Mouse (Mus musculus) urinary bladder, postnatal 25 days (tissue): ENCODE results near the gene Adrm1.
"Not testable (repeated sequence)": the region's sequence is repeated elsewhere in the genome, so short reads cannot be mapped to it uniquely, and the experiment has no call there.

Experiments used
- DNase-seq: peaks from one replicate; pipeline ENCODE4 v3.0.0; 2022; ENCODE audit warnings: low spot score

The Adrm1 gene

GRCm38 (mm10) chr2:180170806-180171521 lies at the start of gene Adrm1:
Adrm1 (plus strand) TSS chr2:180171485.
- DNase-seq, result peak; percentile 96

- no peak for DNase-seq
Observed at GRCm38 (mm10) chr2:180124192-180124591, 47.1 kb upstream of the Adrm1 start.

- DNase-seq, result peak; percentile 23
Observed at GRCm38 (mm10) chr2:180126195-180126594, 45.1 kb upstream of the Adrm1 start.

GRCm38 (mm10) chr2:180127675-180128074 lies 43.6 kb upstream of the Adrm1 start:
- no peak for DNase-seq

GRCm38 (mm10) chr2:180133231-180133630 lies 38.1 kb upstream of the Adrm1 start:
- no peak for DNase-seq

GRCm38 (mm10) chr2:180133911-180134310 lies 37.4 kb upstream of the Adrm1 start:
- no peak for DNase-seq

- no peak for DNase-seq
Observed at GRCm38 (mm10) chr2:180135414-180135813, 35.9 kb upstream of the Adrm1 start.

- no peak for DNase-seq
Observed at GRCm38 (mm10) chr2:180146091-180146490, 25.2 kb upstream of the Adrm1 start.

GRCm38 (mm10) chr2:180147379-180147778 lies 23.9 kb upstream of the Adrm1 start:
- DNase-seq, result no peak

GRCm38 (mm10) chr2:180148551-180148950 lies 22.7 kb upstream of the Adrm1 start:
- no peak for DNase-seq

- no peak for DNase-seq
Observed at GRCm38 (mm10) chr2:180154796-180155195, 16.5 kb upstream of the Adrm1 start.

- DNase-seq, result no peak
Observed at GRCm38 (mm10) chr2:180158627-180159026, 12.7 kb upstream of the Adrm1 start.

- no peak for DNase-seq
Observed at GRCm38 (mm10) chr2:180165855-180166254, 5.4 kb upstream of the Adrm1 start.

- no peak for DNase-seq
Observed at GRCm38 (mm10) chr2:180166869-180167268, 4.4 kb upstream of the Adrm1 start.

GRCm38 (mm10) chr2:180170151-180170805 lies 1.0 kb upstream of the Adrm1 start:
- no peak for DNase-seq

GRCm38 (mm10) chr2:180171522-180172070 lies 311 bp downstream of the Adrm1 start:
- no peak for DNase-seq

GRCm38 (mm10) chr2:180172152-180172551 lies 867 bp downstream of the Adrm1 start:
- DNase-seq, result no peak

- no peak for DNase-seq
Observed at GRCm38 (mm10) chr2:180173163-180173562, 1.9 kb downstream of the Adrm1 start.

GRCm38 (mm10) chr2:180173711-180174110 lies 2.4 kb downstream of the Adrm1 start:
- DNase-seq, result not testable (repeated sequence)

- no peak for DNase-seq
Observed at GRCm38 (mm10) chr2:180174121-180174520, 2.8 kb downstream of the Adrm1 start.

- DNase-seq, result no peak
Observed at GRCm38 (mm10) chr2:180175725-180176124, 4.4 kb downstream of the Adrm1 start.

- no peak for DNase-seq
Observed at GRCm38 (mm10) chr2:180181542-180181941, 10.3 kb downstream of the Adrm1 start.

GRCm38 (mm10) chr2:180184011-180184751 lies 12.9 kb downstream of the Adrm1 start:
- DNase-seq, result no peak
